Mouse (Mus musculus) hindbrain, embryonic 11.5 days (tissue): ENCODE data around the gene Ntrk3. TPM values are rescaled to one million over a fixed set of nuclear protein-coding genes. Genes with fewer than 3 reads are reported as not detected.

Experiments used
- ATAC-seq: fragments of 200-750 bp; cut with Nextera tagmentation; 2 replicates; pipeline ENCODE4 v1.8.0; 2017; ENCODE audit warnings: mild to moderate bottlenecking, moderate TSS enrichment, moderate library complexity; ENCODE audit not compliant: low FRiP score
- DNase-seq: peaks from one replicate; pipeline ENCODE4 v3.0.0-alpha.2; 2015; ENCODE audit warnings: low spot score
- H3K27ac ChIP-seq: fragments of 300-500 bp; sonication (generic); 2 replicates; pipeline ENCODE4 v1.5.1; 2014; ENCODE audit warnings: mild to moderate bottlenecking, low read depth, low read length
- H3K27me3 ChIP-seq: fragments of 300-500 bp; sonication (generic); 2 replicates; pipeline ENCODE4 v1.6.1; 2014; ENCODE audit warnings: mild to moderate bottlenecking, low read length, moderate library complexity, mixed read lengths; ENCODE audit not compliant: control insufficient read depth, insufficient read depth
- H3K36me3 ChIP-seq: fragments of 300-500 bp; sonication (generic); 2 replicates; pipeline ENCODE4 v1.6.1; 2014; ENCODE audit warnings: mild to moderate bottlenecking, low read length, moderate library complexity, mixed read lengths; ENCODE audit not compliant: control insufficient read depth, insufficient read depth
- H3K4me1 ChIP-seq: fragments of 300-500 bp; sonication (generic); replicated peaks from 2 replicates; pipeline ENCODE4 v1.6.1; 2014; ENCODE audit warnings: low read length, mixed read lengths; ENCODE audit not compliant: control insufficient read depth, insufficient read depth
- H3K4me2 ChIP-seq: fragments of 300-500 bp; sonication (generic); replicated peaks from 2 replicates; pipeline ENCODE4 v1.6.1; 2014; ENCODE audit warnings: mild to moderate bottlenecking, low read depth, low read length
- H3K4me3 ChIP-seq: fragments of 300-500 bp; sonication (generic); 2 replicates; pipeline ENCODE4 v1.5.1; 2014; ENCODE audit warnings: low read depth, low read length
- H3K9ac ChIP-seq: fragments of 300-500 bp; sonication (generic); 2 replicates; pipeline ENCODE4 v1.6.1; 2014; ENCODE audit warnings: low read depth, low read length
- H3K9me3 ChIP-seq: fragments of 300-500 bp; sonication (generic); 2 replicates; pipeline ENCODE4 v1.6.1; 2016; ENCODE audit warnings: low read length; ENCODE audit not compliant: control insufficient read depth
- WGBS: fragments of 180-500 bp; shearing (Covaris S2); extraction: QIAGEN DNeasy Blood & Tissue Kit; methylation state at CpG from one replicate; pipeline ENCODE4 v1.1.7; 2014; 5-methylcytosine and 5-hydroxymethylcytosine counted together
- polyA plus RNA-seq: library from polyadenylated mRNA; unstranded; fragments of >200 nt; fragmentation: Nextera tagmentation; extraction: Ambion mirVana; gene quantifications from 2 replicates; pipeline ENCODE4 v1.2.1, GENCODE M21; 2014

The Ntrk3 gene
- polyA plus RNA-seq, 1 experiment from 2014 or later = 8.0 TPM

- ATAC-seq = no peak
- no peaks in the 10 kb centered on the region for H3K27me3 ChIP-seq
- 77% methylated on average over 5 of the region's 5 CpGs for WGBS
These were observed 489.6 kb downstream of the Ntrk3 start for GRCm38 (mm10) chr7:78248119-78248642.

DNA sequence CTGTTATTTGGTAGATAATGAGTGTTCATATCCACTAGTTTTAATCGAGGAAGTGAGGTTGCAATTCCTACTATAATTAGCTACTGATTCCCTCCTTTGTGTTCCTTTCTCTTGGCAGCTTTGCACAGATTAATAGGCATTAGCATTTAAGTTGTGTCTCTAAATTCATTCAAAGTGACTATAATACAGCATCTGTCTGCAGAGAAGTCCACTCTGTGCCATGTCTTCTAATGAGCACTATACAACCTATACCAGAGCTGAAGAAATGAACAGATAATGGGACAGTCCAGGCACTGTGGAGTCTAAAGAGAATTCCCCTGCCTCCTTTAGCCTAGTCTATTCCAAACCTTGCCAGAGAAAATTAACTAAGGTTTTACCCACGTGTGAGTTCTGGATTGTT, 498.8 kb downstream of the Ntrk3 start:
- Histone ChIP-seq H3K9me3 (no peaks in the 10 kb centered on the region), H3K9ac (no peak overlapping the region), H3K4me1 (no peaks in the 10 kb centered on the region), H3K4me3 (no peak overlapping the region), H3K36me3 (no peaks in the 10 kb centered on the region), H3K27me3 (no peaks in the 10 kb centered on the region), H3K4me2 (no peak overlapping the region), H3K27ac (no peak overlapping the region)
- 79% methylated on average over 2 of the region's 2 CpGs for WGBS
- DNase-seq = no peak
- ATAC-seq = no peak

More at GRCm38 (mm10) chr7:78248119-78248642, 489.6 kb downstream of the Ntrk3 start:
- no peaks in the 10 kb centered on the region for H3K36me3 ChIP-seq
- no peaks in the 10 kb centered on the region for H3K4me1 ChIP-seq
- no peak overlapping the region for H3K4me2 ChIP-seq
- no peaks in the 10 kb centered on the region for H3K9me3 ChIP-seq
- H3K9ac ChIP-seq = no peak overlapping the region
- no peak for DNase-seq
- no peak overlapping the region for H3K27ac ChIP-seq
- no peak overlapping the region for H3K4me3 ChIP-seq

DNA sequence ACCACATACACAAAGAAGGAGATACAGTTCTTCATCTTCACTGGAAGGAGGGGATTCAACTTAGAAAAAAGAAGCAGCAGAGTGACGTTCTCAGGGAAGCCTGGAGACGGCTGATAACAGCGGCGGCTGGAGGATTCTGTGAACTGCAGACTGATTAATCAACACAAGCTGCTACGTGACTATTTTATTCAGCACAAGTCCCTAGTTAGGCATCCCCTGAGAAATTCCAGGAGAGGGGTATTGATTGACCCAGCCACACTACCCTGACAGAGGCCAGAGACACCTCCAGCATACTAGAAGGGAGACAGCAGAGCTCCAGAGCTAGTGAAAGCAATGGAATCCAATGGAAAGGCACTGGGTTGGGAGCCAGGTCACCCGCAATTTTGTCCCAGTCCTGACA, 516.1 kb downstream of the Ntrk3 start:
- Histone ChIP-seq H3K27ac (no peak overlapping the region), H3K4me3 (no peak overlapping the region), H3K27me3 (no peaks in the 10 kb centered on the region), H3K9ac (no peak overlapping the region), H3K9me3 (no peaks in the 10 kb centered on the region), H3K36me3 (no peaks in the 10 kb centered on the region), H3K4me2 (no peak overlapping the region), H3K4me1 (no peaks in the 10 kb centered on the region)
- DNase-seq (peak; percentile 2), ATAC-seq (peak; percentile 49; the same call in 1 of the 2 replicates)
- 61% methylated on average over 6 of the region's 6 CpGs for WGBS

DNA sequence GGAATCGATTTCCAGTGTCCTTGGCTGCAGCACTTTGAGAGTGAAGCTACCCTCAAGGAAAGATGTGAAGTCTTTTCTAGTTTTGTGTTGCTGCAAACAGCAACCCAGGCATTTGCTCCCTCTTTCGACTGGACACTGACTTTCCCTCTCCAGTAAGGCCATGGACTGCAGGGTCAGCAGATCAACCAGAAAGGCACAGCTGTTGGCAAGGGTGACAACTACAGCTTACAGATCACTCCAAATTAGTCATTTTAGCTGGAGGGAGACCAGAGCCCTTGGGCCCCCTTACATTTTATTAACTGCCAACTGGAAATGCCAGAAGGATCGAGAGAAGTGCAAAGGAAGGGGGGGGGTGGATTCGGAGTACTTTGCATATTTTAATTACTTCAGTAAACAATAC, 516.9 kb downstream of the Ntrk3 start:
- WGBS = 74% methylated on average over 4 of the region's 4 CpGs
- H3K4me2 ChIP-seq = no peak overlapping the region
- ATAC-seq (no peak), DNase-seq (no peak)
- no peak overlapping the region for H3K4me3 ChIP-seq
- H3K36me3 ChIP-seq = no peaks in the 10 kb centered on the region
- no peaks in the 10 kb centered on the region for H3K27me3 ChIP-seq
- H3K9ac ChIP-seq = no peak overlapping the region
- H3K27ac ChIP-seq = no peak overlapping the region
- H3K4me1 ChIP-seq = no peaks in the 10 kb centered on the region
- no peaks in the 10 kb centered on the region for H3K9me3 ChIP-seq

GRCm38 (mm10) chr7:78190931-78191653, 546.7 kb downstream of the Ntrk3 start:
- no peak overlapping the region for H3K4me2 ChIP-seq
- ATAC-seq (peak; percentile 92), DNase-seq (peak; percentile 79)
- no peaks in the 10 kb centered on the region for H3K36me3 ChIP-seq
- peaks cover 8% of the 10 kb centered on the region; the same call in 1 of the 2 replicates for H3K4me1 ChIP-seq
- no peak overlapping the region for H3K9ac ChIP-seq
- no peak overlapping the region for H3K4me3 ChIP-seq
- 21% methylated on average over 17 of the region's 17 CpGs for WGBS
- H3K9me3 ChIP-seq = no peaks in the 10 kb centered on the region
- peak overlapping the region; percentile 40; the same call in 1 of the 2 replicates for H3K27ac ChIP-seq
- no peaks in the 10 kb centered on the region for H3K27me3 ChIP-seq

DNA sequence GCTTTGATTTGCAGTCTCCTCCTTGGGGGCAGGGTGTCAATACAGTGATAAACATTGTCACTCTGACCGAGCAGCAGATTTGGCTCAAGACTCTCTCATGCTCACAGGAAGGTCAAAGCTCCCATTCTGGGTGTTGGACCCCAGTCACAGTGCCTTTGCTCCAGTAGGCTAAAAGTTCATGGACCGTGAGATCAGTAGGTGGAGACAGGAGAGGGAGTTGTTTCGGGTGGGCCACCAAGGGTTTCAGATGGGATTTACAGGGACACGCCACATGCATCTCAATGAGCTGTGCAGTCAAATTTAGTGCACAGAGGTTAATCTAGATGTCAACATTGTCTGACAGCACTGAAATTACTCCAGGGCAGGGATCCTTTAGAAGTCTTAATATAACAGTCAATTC, 552.2 kb downstream of the Ntrk3 start:
- Histone ChIP-seq H3K4me1 (0 out of 2 replicates have a peak, but pooled peaks cover 1% of the 10 kb centered on the region), H3K4me2 (no peak overlapping the region), H3K27me3 (no peaks in the 10 kb centered on the region), H3K9ac (no peak overlapping the region), H3K36me3 (no peaks in the 10 kb centered on the region), H3K4me3 (no peak overlapping the region), H3K9me3 (no peaks in the 10 kb centered on the region), H3K27ac (no peak overlapping the region)
- 67% methylated on average over 4 of the region's 4 CpGs for WGBS
- DNase-seq (no peak), ATAC-seq (no peak)

DNA sequence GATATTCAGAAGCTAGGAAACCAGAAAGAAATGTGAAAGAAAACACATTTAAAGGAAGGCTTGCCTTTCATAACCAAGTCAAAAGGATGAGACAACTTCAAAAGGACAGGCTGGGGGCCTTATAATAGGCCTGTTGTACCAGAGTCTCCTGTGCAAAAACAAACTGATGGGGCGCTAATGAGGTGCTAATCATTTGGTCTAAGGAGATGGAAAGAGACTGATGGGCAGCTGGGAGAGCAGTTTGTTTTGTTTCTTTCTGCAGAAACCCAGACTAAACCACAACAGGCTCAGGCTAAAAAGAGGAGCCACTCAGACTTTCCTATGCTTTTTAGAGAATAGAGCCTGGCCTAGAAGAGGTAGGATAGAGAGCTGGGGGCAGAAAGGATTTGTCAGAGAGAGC, 554.4 kb downstream of the Ntrk3 start:
- Histone ChIP-seq H3K4me2 (no peak overlapping the region), H3K27ac (no peak overlapping the region), H3K4me3 (no peak overlapping the region), H3K4me1 (no peaks in the 10 kb centered on the region), H3K36me3 (no peaks in the 10 kb centered on the region), H3K9ac (no peak overlapping the region), H3K27me3 (no peaks in the 10 kb centered on the region), H3K9me3 (no peaks in the 10 kb centered on the region)
- WGBS = 15% methylated on average over 1 of the region's 1 CpGs
- no peak for ATAC-seq
- DNase-seq = no peak

DNA sequence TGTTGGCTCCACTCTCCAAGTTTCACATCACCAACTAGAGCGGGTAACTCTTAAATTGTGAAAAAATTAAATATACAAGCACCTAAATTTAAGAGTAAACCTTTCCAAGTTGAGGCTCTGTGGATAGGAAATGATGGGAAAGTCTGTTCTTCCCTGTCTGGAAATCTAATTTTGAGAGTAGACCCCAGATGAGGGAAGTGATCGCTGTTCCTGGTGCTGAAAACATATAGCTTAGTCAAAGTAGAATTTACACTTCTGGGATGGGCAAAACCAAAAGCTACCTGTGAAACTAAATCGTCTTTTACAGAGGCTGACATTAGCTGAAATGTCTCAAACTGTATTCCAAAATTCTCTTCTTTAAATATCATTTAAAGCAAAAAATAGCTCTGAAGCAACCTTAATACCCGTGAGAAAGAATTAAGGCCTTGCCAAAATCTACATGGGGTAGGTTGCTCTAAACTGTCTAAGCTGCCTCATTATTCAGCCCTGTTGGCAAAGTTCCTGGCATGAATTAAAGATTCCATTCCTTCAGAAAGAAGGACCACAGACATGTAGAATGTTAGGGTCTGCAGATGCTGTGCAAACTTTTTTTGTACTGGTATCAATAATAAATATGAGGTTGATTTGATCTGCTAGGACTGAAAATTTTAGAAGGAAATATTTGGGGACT, 557.7 kb downstream of the Ntrk3 start:
- ATAC-seq (no peak), DNase-seq (peak; percentile 9)
- Histone ChIP-seq H3K9me3 (no peaks in the 10 kb centered on the region), H3K36me3 (no peaks in the 10 kb centered on the region), H3K4me3 (no peak overlapping the region), H3K27ac (no peak overlapping the region), H3K4me1 (no peaks in the 10 kb centered on the region), H3K27me3 (no peaks in the 10 kb centered on the region), H3K9ac (no peak overlapping the region), H3K4me2 (no peak overlapping the region)
- 87% methylated on average over 4 of the region's 4 CpGs for WGBS
